ENCODE assay signal across 8 mouse cellular contexts in the genomic region with DNA sequence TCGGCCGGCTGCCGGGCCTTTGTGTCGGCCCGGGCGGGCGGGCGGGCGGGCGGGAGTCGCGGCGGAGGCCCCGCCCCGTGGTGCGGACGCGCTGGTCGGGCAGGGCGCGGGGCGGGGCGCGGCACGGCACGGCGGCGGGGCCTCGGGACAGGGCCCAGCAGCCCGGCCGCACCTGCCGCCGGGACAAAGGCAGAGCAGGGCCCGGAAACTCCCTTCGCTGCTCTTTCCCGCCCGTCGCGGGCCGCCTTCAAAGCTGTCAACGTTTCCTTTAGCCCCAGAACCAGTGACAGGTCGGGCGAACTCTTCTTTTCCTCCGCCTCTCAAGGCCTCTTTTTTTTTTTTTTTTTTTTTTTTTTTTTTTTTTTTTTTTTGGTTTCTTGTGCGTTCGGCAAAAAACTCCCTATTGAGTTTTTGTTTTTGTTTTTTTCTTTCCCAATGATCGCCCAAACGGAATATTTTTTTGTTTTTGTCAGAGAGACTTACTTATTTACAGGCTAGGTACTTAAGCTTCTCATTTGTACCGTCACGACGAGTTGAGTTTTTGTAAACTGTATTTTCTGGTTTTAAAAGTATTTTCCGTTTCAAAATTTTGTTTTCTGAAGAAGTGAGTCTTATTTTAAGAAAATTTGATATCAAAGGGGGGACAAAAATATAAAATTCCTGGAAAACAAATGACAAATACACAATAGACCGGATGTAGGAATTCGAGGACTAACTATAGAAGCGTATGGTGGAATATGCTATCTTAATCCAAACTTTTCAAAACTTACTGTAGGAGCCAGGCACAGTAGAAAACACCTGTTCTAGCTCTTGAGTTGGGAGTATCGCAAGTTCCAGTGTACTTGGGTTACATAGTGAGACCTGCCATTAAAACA. TPM values are rescaled to one million over a fixed set of nuclear protein-coding genes. Genes with fewer than 3 reads are reported as not detected.
DNase-seq lines count a peak whose midpoint lies in the region; ATAC-seq lines count a peak whose summit lies in the region.

No protein-coding gene starts in this region.

- 7% methylated on average over 27 of the region's 56 CpGs for WGBS in forebrain, embryonic 14.5 days
- WGBS in hindbrain, embryonic 13.5 days, result 8% methylated on average over 31 of the region's 56 CpGs
- 17% methylated on average over 50 of the region's 56 CpGs for WGBS in limb, embryonic 10.5 days

- peaks cover 20% of the 10 kb centered on the region for H3K4me1 ChIP-seq in forebrain, embryonic 14.5 days (ENCODE audit: control insufficient read depth, insufficient read depth, low read length)
- peaks cover 39% of the 10 kb centered on the region for H3K4me1 ChIP-seq in hindbrain, embryonic 13.5 days (replicated peaks)
- H3K4me1 ChIP-seq in limb, embryonic 10.5 days, result peaks cover 20% of the 10 kb centered on the region

- peak; percentile 76 for ATAC-seq in cerebellum, adult (ENCODE audit: insufficient number of reproducible peaks, low FRiP score, low TSS enrichment)
- peak; percentile 94 for ATAC-seq in forebrain, embryonic 14.5 days
- ATAC-seq in hindbrain, embryonic 13.5 days (ENCODE audit: low FRiP score), result peak; percentile 95

- H3K4me3 ChIP-seq in forebrain, embryonic 14.5 days (ENCODE audit: low read depth, low read length), result peak overlapping the region; percentile 73
- peak overlapping the region; percentile 78 for H3K4me3 ChIP-seq in hindbrain, embryonic 13.5 days
- peak overlapping the region; percentile 88 for H3K4me3 ChIP-seq in limb, embryonic 10.5 days

- DNase-seq in cerebellum, adult 9-10 months, result no peak
- DNase-seq in adrenal gland, postnatal 25 days, result peak; percentile 83
- peak; percentile 82 for DNase-seq in forebrain, embryonic 14.5 days (ENCODE audit: low spot score)
- DNase-seq in limb, embryonic 10.5 days (ENCODE audit: low spot score), result peak; percentile 85
- DNase-seq in mesoderm, embryonic 11.5 days (ENCODE audit: low read depth, low spot score), result peak; percentile 79
- peak; percentile 68 to 75 for DNase-seq in spleen, postnatal 14 days (ENCODE audit: low spot score in 2 of 2)

- peaks cover 55% of the 10 kb centered on the region for H3K36me3 ChIP-seq in forebrain, embryonic 14.5 days (ENCODE audit: control insufficient read depth, insufficient read depth, low read length)
- H3K36me3 ChIP-seq in hindbrain, embryonic 13.5 days, result peaks cover 43% of the 10 kb centered on the region
- H3K36me3 ChIP-seq in limb, embryonic 10.5 days, result peaks cover 66% of the 10 kb centered on the region

- peak overlapping the region; percentile 99 for H3K27ac ChIP-seq in forebrain, embryonic 14.5 days (ENCODE audit: low read depth, low read length)
- peak overlapping the region; percentile 99 for H3K27ac ChIP-seq in hindbrain, embryonic 13.5 days
- peak overlapping the region; percentile 100 for H3K27ac ChIP-seq in limb, embryonic 10.5 days

- no peaks in the 10 kb centered on the region for H3K9me3 ChIP-seq in forebrain, embryonic 14.5 days (replicated peaks; ENCODE audit: control insufficient read depth, low read length)
- H3K9me3 ChIP-seq in hindbrain, embryonic 13.5 days, result no peaks in the 10 kb centered on the region
- H3K9me3 ChIP-seq in limb, embryonic 10.5 days (replicated peaks), result no peaks in the 10 kb centered on the region

- peak overlapping the region; percentile 90 for H3K9ac ChIP-seq in forebrain, embryonic 14.5 days (ENCODE audit: low read length)
- H3K9ac ChIP-seq in hindbrain, embryonic 13.5 days, result peak overlapping the region; percentile 91

- H3K27me3 ChIP-seq in forebrain, embryonic 14.5 days (replicated peaks; ENCODE audit: control insufficient read depth, insufficient read depth, low read length), result no peaks in the 10 kb centered on the region
- no peaks in the 10 kb centered on the region for H3K27me3 ChIP-seq in hindbrain, embryonic 13.5 days
- H3K27me3 ChIP-seq in limb, embryonic 10.5 days (ENCODE audit: low read depth, poor library complexity, severe bottlenecking), result no peaks in the 10 kb centered on the region

- peak overlapping the region; percentile 66 for H3K4me2 ChIP-seq in forebrain, embryonic 14.5 days (ENCODE audit: low read length)
- peak overlapping the region; percentile 63 for H3K4me2 ChIP-seq in hindbrain, embryonic 13.5 days

RNA-seq across cellular contexts. Expression of gene Gnl3, which starts 0.6 kb away (rescaled TPM):
- 60.8 and 110 TPM in 2 replicates for total RNA-seq in adrenal gland, postnatal 25 days (2021)
- polyA plus RNA-seq in forebrain, embryonic 14.5 days (2014; fragmentation: Nextera tagmentation; extraction: Ambion mirVana), result 63.3 and 65.1 TPM in 2 replicates
- polyA plus RNA-seq in hindbrain, embryonic 13.5 days (2015; fragmentation: Nextera tagmentation; extraction: Ambion mirVana), result 52.8 and 52.9 TPM in 2 replicates
- polyA plus RNA-seq in limb, embryonic 10.5 days (2016; fragmentation: Nextera tagmentation; extraction: Ambion mirVana), result 135 and 173 TPM in 2 replicates

RNA-seq across cellular contexts. Expression of gene Pbrm1, which starts 0.6 kb away (rescaled TPM):
- total RNA-seq in adrenal gland, postnatal 25 days (2021), result 49.9 and 66.0 TPM in 2 replicates
- polyA plus RNA-seq in forebrain, embryonic 14.5 days (2014; fragmentation: Nextera tagmentation; extraction: Ambion mirVana), result 103 and 125 TPM in 2 replicates
- polyA plus RNA-seq in hindbrain, embryonic 13.5 days (2015; fragmentation: Nextera tagmentation; extraction: Ambion mirVana), result 146 and 151 TPM in 2 replicates
- polyA plus RNA-seq in limb, embryonic 10.5 days (2016; fragmentation: Nextera tagmentation; extraction: Ambion mirVana), result 143 and 186 TPM in 2 replicates

RNA-seq across cellular contexts. Expression of gene Spcs1, which starts 18.1 kb away (rescaled TPM):
- 250 and 265 TPM in 2 replicates for total RNA-seq in adrenal gland, postnatal 25 days (2021)
- polyA plus RNA-seq in forebrain, embryonic 14.5 days (2014; fragmentation: Nextera tagmentation; extraction: Ambion mirVana), result 315 and 338 TPM in 2 replicates
- 322 and 337 TPM in 2 replicates for polyA plus RNA-seq in hindbrain, embryonic 13.5 days (2015; fragmentation: Nextera tagmentation; extraction: Ambion mirVana)
- polyA plus RNA-seq in limb, embryonic 10.5 days (2016; fragmentation: Nextera tagmentation; extraction: Ambion mirVana), result 259 and 262 TPM in 2 replicates

RNA-seq across cellular contexts. Expression of gene Glt8d1, which starts 18.4 kb away (rescaled TPM):
- total RNA-seq in adrenal gland, postnatal 25 days (2021), result 42.0 and 56.9 TPM in 2 replicates
- polyA plus RNA-seq in forebrain, embryonic 14.5 days (2014; fragmentation: Nextera tagmentation; extraction: Ambion mirVana), result 55.9 and 56.0 TPM in 2 replicates
- 62.8 and 66.7 TPM in 2 replicates for polyA plus RNA-seq in hindbrain, embryonic 13.5 days (2015; fragmentation: Nextera tagmentation; extraction: Ambion mirVana)
- 28.4 and 38.2 TPM in 2 replicates for polyA plus RNA-seq in limb, embryonic 10.5 days (2016; fragmentation: Nextera tagmentation; extraction: Ambion mirVana)
